Mouse (Mus musculus) spleen, adult 2 months (tissue): ENCODE data around the gene Tmem273. TPM values are rescaled to one million over a fixed set of nuclear protein-coding genes. Genes with fewer than 3 reads are reported as not detected.

Experiments used
- DNase-seq, 2 experiments: peaks; one replicate each; pipeline versions ENCODE4 v3.0.0 to v3.0.0-alpha.2; 2012 to 2021; ENCODE audit warnings: low spot score in 2 of 2, low read depth in 1 of 2
- H3K27ac ChIP-seq: fragments of 200-500 bp; 2 replicates; pipeline ENCODE4 v1.5.1; 2012; ENCODE audit warnings: low read length, inconsistent platforms; ENCODE audit not compliant: insufficient read depth
- H3K27me3 ChIP-seq: fragments of 200-500 bp; 2 replicates; pipeline ENCODE4 v1.6.1; 2012; ENCODE audit warnings: mild to moderate bottlenecking, moderate library complexity, low read length, inconsistent platforms; ENCODE audit not compliant: control insufficient read depth, insufficient read depth
- H3K36me3 ChIP-seq: fragments of 200-500 bp; 2 replicates; pipeline ENCODE4 v1.6.1; 2012; ENCODE audit warnings: mild to moderate bottlenecking, low read length, inconsistent platforms; ENCODE audit not compliant: control insufficient read depth, insufficient read depth
- H3K4me1 ChIP-seq: fragments of 200-500 bp; 2 replicates; pipeline ENCODE4 v1.6.1; 2011; ENCODE audit warnings: inconsistent platforms; ENCODE audit not compliant: control insufficient read depth, insufficient read depth, insufficient read length
- H3K4me3 ChIP-seq: fragments of 200-500 bp; 2 replicates; pipeline ENCODE4 v1.5.1; 2011; ENCODE audit warnings: mild to moderate bottlenecking, inconsistent platforms; ENCODE audit not compliant: insufficient read depth, insufficient read length; ENCODE audit errors: extremely low read depth
- CTCF ChIP-seq: fragments of 200-500 bp; IDR thresholded peaks from 2 replicates; pipeline ENCODE4 v1.5.1; 2011; ENCODE audit warnings: mild to moderate bottlenecking, inconsistent platforms; ENCODE audit not compliant: insufficient read depth, insufficient read length, insufficient replicate concordance; ENCODE audit errors: extremely low read depth
- POLR2A ChIP-seq: fragments of 200-500 bp; IDR thresholded peaks from 2 replicates; pipeline ENCODE4 v1.6.1; 2011; ENCODE audit warnings: low read depth, low read length, inconsistent platforms
- WGBS: fragments of 180-500 bp; shearing (Covaris S2); methylation state at CpG from one replicate; pipeline ENCODE4 v1.1.7; 2018; 5-methylcytosine and 5-hydroxymethylcytosine counted together
- polyA plus RNA-seq: library from polyadenylated mRNA; depleted of rRNA; stranded (reverse); fragments of >200 nt; gene quantifications from 2 replicates; pipeline ENCODE4 v1.2.3, GENCODE M21; 2012

Tmem273 gene
- polyA plus RNA-seq, 1 experiment = 5.6 TPM

- H3K4me1 ChIP-seq = no peaks in the 10 kb centered on the region
- no peak for TF ChIP-seq POLR2A
- no peak for TF ChIP-seq CTCF
- DNase-seq = no peak
- WGBS = 66% methylated on average over 4 of the region's 4 CpGs
- no peaks in the 10 kb centered on the region for H3K27me3 ChIP-seq
- no peaks in the 10 kb centered on the region for H3K36me3 ChIP-seq
- no peak overlapping the region for H3K27ac ChIP-seq
- no peak overlapping the region for H3K4me3 ChIP-seq
Measured at GRCm38 (mm10) chr14:32822812-32823211, 37.0 kb downstream of the Tmem273 start.

- WGBS = 50% methylated on average over 3 of the region's 3 CpGs
- no peak for DNase-seq
- no peaks in the 10 kb centered on the region for H3K36me3 ChIP-seq
- TF ChIP-seq POLR2A (no peak), CTCF (no peak)
- no peak overlapping the region for H3K4me3 ChIP-seq
- H3K4me1 ChIP-seq = no peaks in the 10 kb centered on the region
- H3K27ac ChIP-seq = no peak overlapping the region
- H3K27me3 ChIP-seq = no peaks in the 10 kb centered on the region
Measured at GRCm38 (mm10) chr14:32823861-32824260, 38.1 kb downstream of the Tmem273 start.

GRCm38 (mm10) chr14:32824267-32825150, 38.7 kb downstream of the Tmem273 start:
- DNase-seq = no peak
- Histone ChIP-seq H3K4me1 (no peaks in the 10 kb centered on the region), H3K27ac (no peak overlapping the region), H3K4me3 (no peak overlapping the region), H3K36me3 (no peaks in the 10 kb centered on the region), H3K27me3 (no peaks in the 10 kb centered on the region)
- TF ChIP-seq CTCF (no peak), POLR2A (no peak)
- WGBS = 83% methylated on average over 14 of the region's 14 CpGs

GRCm38 (mm10) chr14:32825426-32826032, 39.8 kb downstream of the Tmem273 start:
- no peak for DNase-seq
- no peaks in the 10 kb centered on the region for H3K4me1 ChIP-seq
- TF ChIP-seq CTCF (no peak), POLR2A (no peak)
- no peaks in the 10 kb centered on the region for H3K36me3 ChIP-seq
- no peak overlapping the region for H3K27ac ChIP-seq
- H3K27me3 ChIP-seq = no peaks in the 10 kb centered on the region
- H3K4me3 ChIP-seq = no peak overlapping the region
- 42% methylated on average over 11 of the region's 11 CpGs for WGBS

- DNase-seq = no peak
- no peaks in the 10 kb centered on the region for H3K4me1 ChIP-seq
- no peak for TF ChIP-seq POLR2A
- no peak for TF ChIP-seq CTCF
- no peaks in the 10 kb centered on the region for H3K36me3 ChIP-seq
- H3K27ac ChIP-seq = no peak overlapping the region
- WGBS = 85% methylated on average over 4 of the region's 4 CpGs
- H3K27me3 ChIP-seq = no peaks in the 10 kb centered on the region
- no peak overlapping the region for H3K4me3 ChIP-seq
Measured at GRCm38 (mm10) chr14:32827165-32827564, 41.4 kb downstream of the Tmem273 start.

- H3K36me3 ChIP-seq = no peaks in the 10 kb centered on the region
- DNase-seq = no peak
- H3K27me3 ChIP-seq = no peaks in the 10 kb centered on the region
- no peaks in the 10 kb centered on the region for H3K4me1 ChIP-seq
- TF ChIP-seq CTCF (no peak), POLR2A (no peak)
- no peak overlapping the region for H3K27ac ChIP-seq
- WGBS = 47% methylated on average over 6 of the region's 6 CpGs
- H3K4me3 ChIP-seq = no peak overlapping the region
Measured at GRCm38 (mm10) chr14:32827994-32828650, 42.4 kb downstream of the Tmem273 start.
